Mouse (Mus musculus) frontal cortex, postnatal 36 days (tissue): ENCODE measurements around the gene Zbtb26.

Source experiments
- DNase-seq, 2 experiments: peaks; one replicate each; pipeline ENCODE4 v3.0.0; 2022; ENCODE audit warnings: low spot score in 2 of 2

The Zbtb26 gene

DNA sequence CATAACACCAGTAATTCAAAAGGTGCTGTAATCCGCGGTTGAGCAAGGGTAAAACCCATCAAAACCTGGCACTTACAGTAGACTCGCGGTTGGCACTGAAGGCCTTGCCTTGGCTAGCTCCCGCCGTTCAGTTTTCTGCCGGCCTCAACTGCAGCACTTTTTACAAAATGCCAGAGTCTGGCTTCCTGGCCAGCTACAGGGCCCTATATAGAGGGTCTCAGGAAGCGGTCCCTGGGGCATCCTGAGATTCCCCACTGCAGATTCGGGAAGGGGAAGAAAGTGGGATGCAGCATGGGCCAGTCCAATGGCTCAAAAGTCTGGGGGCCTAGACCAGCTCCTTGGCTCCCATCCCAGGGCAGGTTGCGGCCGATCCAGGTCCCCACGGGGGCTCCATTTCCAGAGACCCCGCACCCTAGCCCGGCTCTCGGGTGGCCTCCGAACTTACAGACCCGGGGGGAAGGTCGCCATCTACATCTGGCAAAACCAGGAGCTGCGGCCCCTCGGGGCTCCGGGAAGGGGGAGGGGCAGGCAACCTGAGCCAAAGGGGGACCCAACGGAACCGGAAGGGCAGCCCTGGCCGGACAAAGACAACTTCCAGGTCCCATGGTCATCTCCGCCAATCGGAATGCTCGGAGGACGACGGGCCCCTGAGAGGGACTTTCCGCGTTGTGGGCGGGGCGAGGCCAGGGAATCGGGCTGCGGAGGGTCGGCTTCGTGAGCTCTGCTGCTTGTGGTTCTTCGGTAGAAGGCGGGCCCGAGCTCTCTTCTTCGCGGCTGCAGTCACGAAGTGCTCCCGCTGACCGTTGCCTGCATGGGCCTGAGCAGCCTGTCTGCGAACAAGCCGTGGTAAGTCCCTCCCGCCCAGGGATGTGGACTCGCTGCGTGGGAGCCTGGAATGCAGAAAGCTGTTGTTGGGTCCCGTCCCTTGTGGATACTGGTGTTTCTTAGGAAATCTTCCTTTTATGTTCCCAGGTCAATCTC is at the start of gene Zbtb26, which contains the start of the genes Zbtb6 and Rabgap1:
TSS of gene Zbtb26 (minus strand) at position 525 of the 981 bp plus-strand sequence.
TSS of gene Zbtb6 (minus strand) at position 561 of the 981 bp plus-strand sequence.
TSS of gene Rabgap1 (plus strand) at position 669 of the 981 bp plus-strand sequence.
- peak; percentile 97 to 98 for DNase-seq

DNA sequence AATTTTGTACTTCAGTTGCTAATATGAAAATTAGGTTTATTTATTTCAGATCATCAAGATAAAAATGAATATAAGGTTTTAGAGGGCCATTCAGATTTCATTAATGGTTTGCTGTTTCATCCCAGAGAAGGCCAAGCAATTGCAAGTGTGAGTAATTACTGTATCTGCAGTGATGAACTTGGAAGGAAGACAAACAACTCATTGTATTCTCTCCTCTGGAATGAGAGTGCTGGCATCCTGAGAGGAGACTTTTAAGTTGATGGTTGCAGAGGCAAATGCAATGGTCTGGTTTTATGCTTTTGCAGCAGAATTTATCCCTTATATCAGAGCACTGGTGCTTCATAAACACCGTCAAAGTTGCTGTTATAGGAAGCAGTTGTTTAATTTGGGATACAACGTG is 46.0 kb upstream of the Zbtb26 start:
- no peak for DNase-seq

DNA sequence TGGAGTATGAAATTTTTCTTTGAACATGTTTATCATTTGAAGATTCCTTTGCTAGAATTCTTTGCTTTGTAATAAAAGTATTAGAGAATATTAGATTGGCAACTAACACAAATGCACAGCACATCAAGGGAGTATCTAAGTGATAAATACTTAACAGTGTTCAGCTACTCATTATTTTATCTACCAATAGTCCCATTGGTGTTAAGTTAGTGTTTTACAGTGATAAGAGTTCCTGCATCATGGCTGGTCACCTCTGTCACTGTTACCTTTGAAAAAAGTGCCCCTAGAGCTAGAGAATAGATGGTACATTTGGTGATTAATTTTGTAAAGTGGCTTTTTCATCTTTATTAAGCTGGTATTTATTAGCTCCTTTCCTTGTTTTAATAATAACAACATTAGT is 43.5 kb upstream of the Zbtb26 start:
- DNase-seq: no peak

DNA sequence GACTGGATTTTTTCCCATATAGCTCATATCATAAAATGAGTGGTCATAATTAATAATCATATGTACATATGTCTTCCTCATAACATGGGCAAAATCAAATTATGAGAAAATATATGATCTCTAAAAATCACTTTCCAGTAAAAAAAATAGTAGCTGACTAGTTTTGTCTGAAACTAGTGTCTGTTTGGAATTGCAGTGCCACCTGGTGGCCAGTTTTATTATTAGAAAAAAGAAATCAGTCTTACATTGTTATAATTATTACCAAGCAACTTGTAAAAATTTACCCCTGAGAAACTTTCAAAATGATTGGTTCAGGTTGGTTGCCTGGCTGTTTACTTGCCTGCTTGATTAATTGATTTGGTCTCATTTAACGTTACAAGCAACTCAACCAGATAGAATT is 42.4 kb upstream of the Zbtb26 start:
- DNase-seq: peak in 1 of 2 experiments; percentile 23

DNA sequence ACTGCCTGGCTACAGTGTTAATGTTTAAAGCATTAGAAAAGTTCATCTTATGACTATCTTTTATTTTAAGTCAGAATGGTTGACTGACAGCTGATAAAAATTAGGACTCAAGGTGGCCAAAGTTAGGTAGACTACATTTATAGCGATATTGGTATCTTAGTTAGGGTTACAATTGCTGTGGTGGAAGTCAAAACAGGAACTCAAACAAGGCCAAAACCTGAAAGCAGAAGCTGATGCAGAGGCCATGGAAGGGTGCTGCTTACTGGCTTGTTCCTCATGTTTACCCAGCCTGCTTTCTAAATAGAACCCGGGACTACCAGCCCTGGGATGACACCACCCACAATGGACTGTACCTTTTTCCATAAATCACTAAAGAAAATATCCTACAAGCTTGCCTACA is 41.2 kb upstream of the Zbtb26 start:
- DNase-seq: no peak

DNA sequence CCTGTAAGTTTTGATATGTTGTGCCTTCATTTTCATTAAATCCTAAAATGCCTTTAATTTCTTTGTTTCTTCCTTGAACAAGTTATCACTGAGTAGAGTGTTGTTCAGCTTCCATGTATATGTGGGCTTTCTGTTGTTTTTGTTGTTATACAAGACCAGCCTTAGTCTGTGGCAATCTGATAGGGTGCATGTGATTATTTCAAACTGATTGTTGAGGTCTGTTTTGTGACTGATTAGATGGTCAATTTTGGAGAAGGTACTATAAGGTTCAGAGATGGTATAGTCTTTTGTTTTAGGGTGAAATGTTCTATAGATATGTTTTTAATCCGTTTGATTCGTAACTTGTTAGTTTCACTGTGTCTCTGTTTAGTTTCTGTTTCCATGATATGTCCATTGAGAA is 37.1 kb upstream of the Zbtb26 start:
- DNase-seq: no peak

DNA sequence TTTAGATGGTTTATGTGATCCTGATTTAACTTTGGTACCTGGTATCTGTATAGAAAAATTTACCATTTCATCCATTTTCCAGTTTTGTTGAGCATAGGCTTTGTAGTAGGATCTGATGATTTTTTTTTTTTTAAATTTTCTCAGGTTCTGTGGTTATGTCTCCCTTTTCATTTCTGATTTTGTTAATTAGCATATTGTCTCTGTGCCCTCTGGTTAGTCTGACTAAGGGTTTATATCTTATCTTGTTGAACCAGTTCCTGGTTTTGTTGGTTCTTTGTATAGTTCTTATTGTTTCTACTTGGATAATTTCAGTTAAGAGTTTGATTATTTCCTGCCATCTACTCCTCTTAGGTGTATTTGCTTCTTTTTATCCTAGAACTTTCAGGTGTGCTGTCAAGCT is 36.6 kb upstream of the Zbtb26 start:
- DNase-seq: no peak

DNA sequence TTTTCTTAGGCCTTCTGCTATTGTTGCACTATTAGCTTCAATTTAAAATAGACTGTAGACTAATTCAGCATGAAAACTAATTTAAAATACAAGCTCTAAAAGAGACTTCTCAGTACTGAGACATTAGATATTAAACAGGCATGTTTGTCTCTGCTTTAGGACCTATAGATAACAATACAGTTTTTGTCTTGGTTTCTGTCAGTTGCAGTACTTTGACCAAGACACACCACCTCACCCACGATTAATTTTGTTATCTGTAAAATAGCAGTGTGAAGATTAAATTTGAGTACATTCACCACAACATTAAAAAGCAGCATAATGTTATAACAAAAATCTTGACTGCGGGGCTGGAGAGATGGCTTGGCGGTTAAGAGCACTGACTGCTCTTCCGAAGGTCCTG is 23.3 kb upstream of the Zbtb26 start:
- DNase-seq: no peak

DNA sequence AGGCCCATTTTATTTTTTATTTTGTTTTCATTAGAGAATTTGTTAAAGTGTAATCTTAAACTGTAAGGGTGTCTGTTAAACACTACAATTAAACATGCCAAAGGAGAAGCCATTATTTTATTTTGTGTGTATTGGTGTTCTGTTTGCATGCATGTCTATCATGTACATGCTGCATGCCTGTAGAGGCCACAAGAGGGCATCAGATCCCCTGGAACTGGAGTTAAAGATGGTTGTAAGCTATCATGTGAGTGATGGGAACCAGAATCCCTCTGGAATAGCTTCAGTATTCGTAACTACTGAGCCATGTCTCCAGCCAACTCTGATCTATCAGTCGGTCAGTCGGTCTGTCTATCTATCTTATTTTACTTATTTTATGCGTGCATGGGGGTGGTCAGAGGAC is 17.8 kb upstream of the Zbtb26 start:
- no peak for DNase-seq

DNA sequence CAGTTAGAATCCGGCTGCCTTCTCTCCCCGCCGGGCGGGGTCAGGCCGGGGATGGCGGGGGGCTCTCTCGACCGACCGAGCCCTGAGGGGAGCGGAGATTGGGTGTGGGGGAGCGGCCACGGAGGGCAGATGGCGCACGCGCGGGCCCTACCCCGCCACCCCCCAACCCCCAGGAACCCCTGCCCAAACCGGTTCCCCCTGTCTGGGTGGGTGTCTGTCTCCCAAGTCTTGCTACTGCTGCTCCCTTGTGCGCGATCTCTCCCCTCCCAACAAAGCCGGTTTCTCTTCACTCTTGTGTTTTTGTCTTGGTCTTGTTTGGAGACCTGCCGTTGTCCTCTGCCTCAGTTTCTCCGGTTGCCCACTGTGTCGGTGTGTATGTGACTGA is 9.4 kb upstream of the Zbtb26 start:
- DNase-seq: peak in 1 of 2 experiments; percentile 28

DNA sequence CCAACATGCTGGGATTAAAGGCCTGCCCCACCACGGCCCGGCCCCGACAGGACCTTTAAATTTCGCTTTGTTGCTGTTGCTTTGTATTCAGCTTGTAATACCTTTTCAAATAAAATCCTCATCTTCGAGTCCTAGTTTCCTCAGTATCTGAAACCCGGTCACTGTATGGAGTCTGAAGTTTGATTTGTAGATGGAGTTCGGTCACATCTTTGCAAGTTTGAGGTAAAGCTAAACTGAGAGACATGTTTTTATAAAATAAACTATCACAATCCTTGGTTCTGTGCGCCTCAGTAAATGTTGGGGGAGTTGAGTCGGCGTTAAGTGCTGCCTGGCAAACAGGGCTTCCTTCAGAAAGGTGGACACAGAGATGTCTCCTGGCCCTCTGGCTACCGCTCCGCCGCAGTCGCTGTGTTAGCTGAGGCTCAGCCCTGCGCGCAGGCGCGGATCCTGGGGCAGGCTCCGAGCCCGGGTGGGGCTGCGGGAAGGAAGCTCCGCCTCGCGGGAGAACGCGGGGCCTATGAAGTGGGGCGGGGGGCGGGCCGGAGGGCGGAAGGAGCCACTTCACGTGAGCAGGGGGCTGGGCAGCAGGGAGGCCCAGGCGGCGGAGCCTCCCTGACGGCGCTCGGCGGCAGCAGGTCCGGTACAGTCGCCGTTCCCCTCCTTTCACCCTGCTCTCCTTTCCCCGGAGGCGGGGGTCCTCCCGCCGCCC is 8.9 kb upstream of the Zbtb26 start:
- peak; percentile 90 to 91 for DNase-seq

DNA sequence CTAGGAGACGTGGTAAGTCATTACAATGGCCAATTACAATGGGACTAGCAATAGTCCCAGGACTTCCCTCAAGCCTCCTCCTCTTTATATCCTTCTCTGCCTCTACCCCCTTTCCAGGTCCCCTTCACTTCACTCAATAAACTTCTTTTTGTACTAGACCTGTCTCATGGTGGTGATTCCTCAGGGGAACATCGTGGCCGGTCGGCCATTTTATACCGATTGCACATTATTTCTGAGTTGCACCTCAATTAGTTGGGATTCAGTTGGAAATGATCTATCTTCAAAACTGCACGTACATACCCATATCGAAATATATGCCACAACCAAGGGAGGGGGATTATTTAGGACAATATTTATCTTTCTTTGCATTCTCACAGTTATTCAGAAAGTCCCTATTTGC is 11.3 kb downstream of the Zbtb26 start:
- no peak for DNase-seq

DNA sequence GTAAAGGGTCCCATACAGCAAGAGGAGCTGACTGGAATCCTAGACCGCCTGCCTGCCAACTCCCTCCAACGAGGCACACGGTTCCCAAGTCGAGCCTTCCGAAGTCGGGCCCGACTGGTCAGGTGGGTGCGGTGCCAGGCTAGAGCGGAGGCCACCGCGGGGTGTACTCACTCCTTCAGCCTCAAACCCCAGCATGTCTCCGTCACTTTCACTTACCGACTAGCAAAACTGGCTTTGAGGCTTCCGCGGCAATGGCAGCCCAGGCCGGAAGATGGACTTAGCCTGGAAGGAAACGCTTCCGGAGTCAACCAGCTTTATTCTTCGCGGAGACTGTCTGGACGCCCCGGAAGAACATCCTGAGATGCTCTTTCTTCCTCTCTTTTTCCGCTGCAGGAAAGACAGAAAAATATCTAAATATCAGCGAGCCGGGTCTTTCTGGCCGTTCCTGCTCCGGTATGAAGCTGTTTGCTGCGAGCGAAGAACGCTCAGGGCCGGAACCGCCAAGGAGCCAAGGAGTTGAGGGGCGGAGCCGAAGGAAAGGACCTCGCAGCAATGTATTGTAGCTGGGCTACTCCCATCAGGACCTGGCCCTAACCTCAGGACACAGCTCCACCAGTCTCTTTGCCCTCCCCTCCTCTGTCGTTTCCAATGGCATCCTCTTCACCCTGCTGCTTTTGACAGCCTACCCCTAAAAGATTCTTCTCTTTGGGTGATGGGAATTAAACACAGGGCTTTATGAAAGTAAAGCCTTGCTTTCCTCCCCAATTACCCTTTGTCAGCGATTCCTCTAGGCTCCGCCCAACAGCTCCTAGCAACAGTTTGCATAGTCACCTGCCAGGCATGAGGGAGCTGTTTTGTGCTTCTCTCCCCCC is 12.1 kb downstream of the Zbtb26 start:
- peak; percentile 77 to 90 for DNase-seq

DNA sequence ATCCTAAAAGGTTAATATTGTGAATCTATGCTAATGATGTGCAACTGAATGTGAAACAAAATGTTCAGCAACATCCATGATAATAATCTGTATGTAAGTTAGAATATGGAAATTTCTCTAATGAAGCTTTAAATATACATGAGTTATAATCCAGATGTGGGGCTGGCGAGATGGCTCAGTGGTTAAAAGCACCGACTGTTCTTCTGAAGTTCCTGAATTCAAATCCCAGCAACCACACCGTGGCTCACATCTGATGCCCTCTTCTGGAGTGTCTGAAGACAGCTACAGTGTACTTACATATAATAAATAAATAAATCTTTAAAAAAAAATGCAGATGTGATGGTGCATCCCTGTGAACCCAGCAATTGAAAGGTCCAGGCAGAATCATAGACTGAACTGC is 19.3 kb downstream of the Zbtb26 start:
- no peak for DNase-seq

DNA sequence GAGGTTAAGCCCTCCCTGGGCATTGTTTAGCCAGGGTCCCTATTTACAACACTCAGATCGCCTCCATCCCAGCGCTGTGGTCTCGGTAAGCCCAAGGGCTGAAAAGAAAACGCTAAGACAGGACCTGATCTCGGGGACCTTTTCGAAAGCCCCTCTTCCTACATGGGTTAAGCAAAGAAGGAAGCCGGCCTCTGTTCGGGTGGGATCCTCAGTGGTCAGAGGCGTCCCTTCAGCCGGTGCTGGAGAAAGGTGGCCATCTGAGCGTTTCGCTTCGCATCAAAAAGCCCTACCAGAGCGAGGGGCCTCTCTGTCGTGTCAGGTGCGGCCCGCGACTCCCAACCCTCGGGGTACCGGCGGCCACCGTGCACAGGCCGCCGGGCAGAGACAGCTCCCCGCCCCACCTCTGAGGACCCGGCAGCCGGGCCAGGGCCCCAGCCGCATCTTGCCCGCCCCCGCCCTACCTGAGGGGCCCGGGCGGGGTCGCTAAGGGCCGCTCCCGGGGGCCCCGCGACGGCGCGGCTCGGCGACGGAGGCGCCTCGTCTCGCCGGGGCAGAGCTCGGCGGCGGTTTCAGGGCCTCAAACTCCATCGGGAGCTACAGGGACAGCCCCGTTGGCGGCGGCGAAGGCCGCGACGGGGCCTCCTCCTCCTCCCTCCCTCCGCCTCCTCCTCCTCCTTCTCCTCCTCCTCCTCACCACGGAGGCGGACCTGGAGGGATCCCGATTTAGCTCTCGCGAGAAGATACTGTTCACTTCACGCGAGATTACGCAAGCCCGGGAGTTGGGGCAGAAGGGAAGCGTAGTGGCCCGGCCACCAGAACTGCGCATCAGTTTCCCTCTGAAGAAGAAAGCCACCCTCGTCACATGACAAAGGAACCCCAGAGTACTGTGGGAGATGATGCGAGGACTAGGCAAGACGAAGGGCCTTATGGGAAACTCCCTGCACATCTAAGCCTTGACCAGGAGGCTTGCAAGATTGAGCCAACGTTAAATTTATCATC is 20.3 kb downstream of the Zbtb26 start, which contains the start of gene Rc3h2:
TSS of gene Rc3h2 (minus strand) at position 598 of the 999 bp plus-strand sequence.
- peak; percentile 93 to 96 for DNase-seq

DNA sequence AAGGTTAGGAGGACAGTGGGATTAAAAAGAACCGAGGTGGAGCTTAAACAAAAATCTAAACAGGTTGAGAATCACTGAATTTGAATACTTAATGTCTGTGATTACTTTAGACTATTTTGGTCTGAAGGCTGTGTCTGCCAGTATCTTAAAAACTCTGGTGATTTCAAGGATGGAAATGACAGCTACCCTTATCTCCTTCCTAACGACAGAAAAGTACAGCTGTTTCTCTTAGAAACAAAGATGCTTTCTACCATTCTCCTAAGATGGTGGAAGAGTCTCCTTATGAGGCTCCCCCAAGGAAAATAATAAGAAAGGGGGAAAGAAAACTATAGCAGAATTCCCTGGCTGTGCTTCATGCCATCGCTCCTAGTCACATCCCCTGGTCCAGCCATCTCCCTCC is 21.0 kb downstream of the Zbtb26 start:
- no peak for DNase-seq

DNA sequence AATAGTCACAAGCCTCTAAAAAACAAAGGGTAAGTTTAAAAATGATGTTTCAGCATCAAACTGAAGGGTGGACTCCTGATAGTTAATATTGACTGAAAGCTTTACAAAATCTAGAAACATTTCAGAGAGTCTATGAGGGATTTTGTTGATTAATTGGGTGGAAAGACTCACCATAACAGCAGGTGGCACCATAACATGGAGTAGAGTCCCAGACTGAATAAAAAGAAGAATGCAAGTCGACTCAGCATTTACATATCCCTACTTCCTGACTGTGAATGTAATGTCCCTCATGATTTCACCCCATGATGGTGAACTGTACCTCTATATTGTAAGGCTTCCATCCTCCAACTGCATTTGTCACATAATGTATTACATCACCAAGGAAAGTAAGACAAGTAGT is 47.4 kb downstream of the Zbtb26 start:
- no peak for DNase-seq

DNA sequence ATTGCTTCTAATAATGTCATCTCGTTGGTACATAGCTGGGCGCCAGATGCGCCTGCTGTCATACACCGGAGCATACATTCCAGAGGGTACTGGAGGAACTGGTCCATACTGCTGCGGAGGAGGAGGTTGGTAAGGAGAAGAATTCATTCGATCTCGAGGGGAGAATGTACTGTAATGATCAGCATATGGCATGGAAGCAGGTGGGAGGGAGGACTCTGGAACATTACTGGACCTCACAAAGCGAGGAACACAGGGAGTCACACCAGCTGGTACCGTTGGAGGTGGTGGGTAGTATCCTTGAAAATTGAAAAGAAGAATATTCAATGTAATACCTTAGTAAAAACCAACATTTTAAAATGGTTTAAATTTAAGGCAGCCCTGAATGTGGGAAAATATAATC is 60.0 kb downstream of the Zbtb26 start:
- peak in 1 of 2 experiments; percentile 26 for DNase-seq
